Mouse (Mus musculus) erythroblast, embryonic 14.5 days (primary cell): Measurements from ENCODE around the gene Tenm3.

Source experiments
- GATA1 ChIP-seq: IDR thresholded peaks from 2 replicates; pipeline ENCODE4 v1.6.1; 2012; ENCODE audit warnings: low read length, inconsistent platforms, mixed read lengths
- TAL1 ChIP-seq: IDR thresholded peaks from 3 replicates; pipeline ENCODE4 v1.6.1; 2012; ENCODE audit warnings: low read length, inconsistent platforms, mixed read lengths

- TF ChIP-seq GATA1: no peak
- TF ChIP-seq TAL1: no peak
Observed at GRCm38 (mm10) chr8:48880585-48880984, 36.8 kb upstream of the Tenm3 start.
